Mouse (Mus musculus) adrenal gland, postnatal 14 days (tissue): ENCODE data around the gene Gm6763. TPM values are rescaled to one million over a fixed set of nuclear protein-coding genes. Genes with fewer than 3 reads are reported as not detected.
"Not testable (repeated sequence)": the region's sequence is repeated elsewhere in the genome, so short reads cannot be mapped to it uniquely, and the experiment has no call there.

Experiments used
- DNase-seq: peaks from one replicate; pipeline ENCODE4 v3.0.0; 2021; ENCODE audit warnings: mixed read lengths
- long read RNA-seq, 2 experiments: library from polyadenylated mRNA; stranded (forward); transcript quantifications; one replicate each; pipeline ENCODE4 v2.0.0; 2021
- total RNA-seq: library from RNA; stranded (reverse); gene quantifications from 2 replicates; pipeline ENCODE4 v1.2.3, GENCODE M21; 2021

The Gm6763 gene
- total RNA-seq = not detected in 2 replicates
- long read RNA-seq, experiment 1 = 0 reads
- long read RNA-seq, experiment 2 = 0 reads

DNA sequence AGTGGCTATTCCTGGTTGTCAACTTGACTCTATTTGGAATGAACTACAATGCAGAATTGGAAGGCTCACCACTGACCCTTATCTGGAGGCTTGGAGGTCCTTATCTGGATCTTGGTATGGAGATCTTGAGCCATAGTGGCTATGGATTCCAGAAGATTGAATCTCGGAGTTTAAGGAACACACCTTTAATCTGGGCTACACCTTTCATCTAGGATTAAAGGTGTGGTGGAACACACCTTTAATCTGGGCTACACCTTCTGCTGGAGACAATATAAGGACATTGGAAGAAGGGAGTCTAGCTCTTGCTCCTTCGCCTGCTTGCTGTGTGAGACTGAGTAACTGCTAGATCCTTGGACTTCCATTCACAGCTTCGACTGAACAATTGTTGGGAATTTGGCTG, at the start of gene Gm6763:
Gene Gm6763, plus strand, starts transcription at position 301 of the 400 bp plus-strand sequence.
- DNase-seq = not testable (repeated sequence)

DNA sequence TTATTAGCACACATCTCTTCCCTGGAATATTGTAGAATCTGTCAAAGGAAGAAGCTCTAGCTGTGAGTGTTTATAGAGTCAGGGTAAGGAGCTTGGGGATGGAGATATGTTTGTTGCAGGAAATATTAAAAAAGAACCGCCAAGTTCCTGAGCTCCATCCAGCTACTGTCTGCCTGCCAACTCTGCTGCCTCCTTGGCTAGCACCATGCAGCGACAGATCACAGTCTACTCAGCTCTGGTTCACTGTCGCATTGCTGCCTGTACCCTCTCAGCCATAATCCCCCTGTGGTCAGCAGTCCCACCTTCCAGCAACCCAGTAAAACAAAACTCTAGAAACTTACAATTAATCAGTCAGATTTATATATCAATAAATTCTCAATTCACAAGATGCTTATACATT, 41.3 kb upstream of the Gm6763 start:
- DNase-seq = no peak

DNA sequence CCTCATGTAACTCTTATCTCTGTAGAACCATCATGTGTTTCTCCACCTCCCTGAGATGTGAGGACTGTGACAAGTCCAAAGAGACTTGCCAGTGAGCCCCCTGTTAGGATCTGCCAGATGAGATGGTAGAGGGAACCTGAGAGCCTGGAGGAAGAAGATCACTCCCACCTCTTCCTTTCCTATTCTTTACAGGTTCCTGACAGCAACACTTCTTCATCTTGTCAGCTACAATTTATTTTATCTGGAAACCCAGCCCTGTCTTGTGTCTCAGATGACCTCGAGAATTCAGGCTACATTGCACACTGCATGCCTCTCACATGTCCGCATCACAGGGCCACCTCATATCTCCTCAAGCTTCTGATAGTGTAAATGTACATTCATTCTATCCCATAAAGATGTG, 33.0 kb upstream of the Gm6763 start:
- no peak for DNase-seq

DNA sequence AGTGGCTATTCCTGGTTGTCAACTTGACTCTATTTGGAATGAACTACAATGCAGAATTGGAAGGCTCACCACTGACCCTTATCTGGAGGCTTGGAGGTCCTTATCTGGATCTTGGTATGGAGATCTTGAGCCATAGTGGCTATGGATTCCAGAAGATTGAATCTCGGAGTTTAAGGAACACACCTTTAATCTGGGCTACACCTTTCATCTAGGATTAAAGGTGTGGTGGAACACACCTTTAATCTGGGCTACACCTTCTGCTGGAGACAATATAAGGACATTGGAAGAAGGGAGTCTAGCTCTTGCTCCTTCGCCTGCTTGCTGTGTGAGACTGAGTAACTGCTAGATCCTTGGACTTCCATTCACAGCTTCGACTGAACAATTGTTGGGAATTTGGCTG, 8.6 kb upstream of the Gm6763 start, which contains the start of gene Gm21293:
Gene Gm21293, plus strand, starts transcription at position 301 of the 400 bp plus-strand sequence.
- not testable (repeated sequence) for DNase-seq

DNA sequence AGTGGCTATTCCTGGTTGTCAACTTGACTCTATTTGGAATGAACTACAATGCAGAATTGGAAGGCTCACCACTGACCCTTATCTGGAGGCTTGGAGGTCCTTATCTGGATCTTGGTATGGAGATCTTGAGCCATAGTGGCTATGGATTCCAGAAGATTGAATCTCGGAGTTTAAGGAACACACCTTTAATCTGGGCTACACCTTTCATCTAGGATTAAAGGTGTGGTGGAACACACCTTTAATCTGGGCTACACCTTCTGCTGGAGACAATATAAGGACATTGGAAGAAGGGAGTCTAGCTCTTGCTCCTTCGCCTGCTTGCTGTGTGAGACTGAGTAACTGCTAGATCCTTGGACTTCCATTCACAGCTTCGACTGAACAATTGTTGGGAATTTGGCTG, 8.4 kb downstream of the Gm6763 start, which contains the start of gene Gm8764:
Gene Gm8764, plus strand, starts transcription at position 301 of the 400 bp plus-strand sequence.
- DNase-seq = not testable (repeated sequence)

DNA sequence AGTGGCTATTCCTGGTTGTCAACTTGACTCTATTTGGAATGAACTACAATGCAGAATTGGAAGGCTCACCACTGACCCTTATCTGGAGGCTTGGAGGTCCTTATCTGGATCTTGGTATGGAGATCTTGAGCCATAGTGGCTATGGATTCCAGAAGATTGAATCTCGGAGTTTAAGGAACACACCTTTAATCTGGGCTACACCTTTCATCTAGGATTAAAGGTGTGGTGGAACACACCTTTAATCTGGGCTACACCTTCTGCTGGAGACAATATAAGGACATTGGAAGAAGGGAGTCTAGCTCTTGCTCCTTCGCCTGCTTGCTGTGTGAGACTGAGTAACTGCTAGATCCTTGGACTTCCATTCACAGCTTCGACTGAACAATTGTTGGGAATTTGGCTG, 16.9 kb downstream of the Gm6763 start, which contains the start of gene Gm21304:
Gene Gm21304, plus strand, starts transcription at position 301 of the 400 bp plus-strand sequence.
- not testable (repeated sequence) for DNase-seq

DNA sequence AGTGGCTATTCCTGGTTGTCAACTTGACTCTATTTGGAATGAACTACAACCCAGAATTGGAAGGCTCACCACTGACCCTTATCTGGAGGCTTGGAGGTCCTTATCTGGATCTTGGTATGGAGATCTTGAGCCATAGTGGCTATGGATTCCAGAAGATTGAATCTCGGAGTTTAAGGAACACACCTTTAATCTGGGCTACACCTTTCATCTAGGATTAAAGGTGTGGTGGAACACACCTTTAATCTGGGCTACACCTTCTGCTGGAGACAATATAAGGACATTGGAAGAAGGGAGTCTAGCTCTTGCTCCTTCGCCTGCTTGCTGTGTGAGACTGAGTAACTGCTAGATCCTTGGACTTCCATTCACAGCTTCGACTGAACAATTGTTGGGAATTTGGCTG, 25.4 kb downstream of the Gm6763 start, which contains the start of gene Gm21312:
Gene Gm21312, plus strand, starts transcription at position 301 of the 400 bp plus-strand sequence.
- DNase-seq = not testable (repeated sequence)

DNA sequence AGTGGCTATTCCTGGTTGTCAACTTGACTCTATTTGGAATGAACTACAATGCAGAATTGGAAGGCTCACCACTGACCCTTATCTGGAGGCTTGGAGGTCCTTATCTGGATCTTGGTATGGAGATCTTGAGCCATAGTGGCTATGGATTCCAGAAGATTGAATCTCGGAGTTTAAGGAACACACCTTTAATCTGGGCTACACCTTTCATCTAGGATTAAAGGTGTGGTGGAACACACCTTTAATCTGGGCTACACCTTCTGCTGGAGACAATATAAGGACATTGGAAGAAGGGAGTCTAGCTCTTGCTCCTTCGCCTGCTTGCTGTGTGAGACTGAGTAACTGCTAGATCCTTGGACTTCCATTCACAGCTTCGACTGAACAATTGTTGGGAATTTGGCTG, 33.9 kb downstream of the Gm6763 start, which contains the start of gene Gm20765:
Gene Gm20765, plus strand, starts transcription at position 301 of the 400 bp plus-strand sequence.
- not testable (repeated sequence) for DNase-seq

DNA sequence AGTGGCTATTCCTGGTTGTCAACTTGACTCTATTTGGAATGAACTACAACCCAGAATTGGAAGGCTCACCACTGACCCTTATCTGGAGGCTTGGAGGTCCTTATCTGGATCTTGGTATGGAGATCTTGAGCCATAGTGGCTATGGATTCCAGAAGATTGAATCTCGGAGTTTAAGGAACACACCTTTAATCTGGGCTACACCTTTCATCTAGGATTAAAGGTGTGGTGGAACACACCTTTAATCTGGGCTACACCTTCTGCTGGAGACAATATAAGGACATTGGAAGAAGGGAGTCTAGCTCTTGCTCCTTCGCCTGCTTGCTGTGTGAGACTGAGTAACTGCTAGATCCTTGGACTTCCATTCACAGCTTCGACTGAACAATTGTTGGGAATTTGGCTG, 42.4 kb downstream of the Gm6763 start, which contains the start of gene Gm4340:
Gene Gm4340, plus strand, starts transcription at position 301 of the 400 bp plus-strand sequence.
- not testable (repeated sequence) for DNase-seq

Other genes starting within 250 kb of the Gm6763 start
- gene Gm21293, start 8.5 kb upstream of the Gm6763 start, total RNA-seq = not detected in 2 replicates
- not detected in 2 replicates for gene Gm8764, start 8.5 kb downstream of the Gm6763 start, total RNA-seq
- gene Gm21304, start 17.0 kb downstream of the Gm6763 start, total RNA-seq = not detected in 2 replicates
- not detected in 2 replicates for gene Gm21312, start 25.5 kb downstream of the Gm6763 start, total RNA-seq
- not detected in 2 replicates for gene Gm20765, start 34.0 kb downstream of the Gm6763 start, total RNA-seq
- not detected in 2 replicates for gene Gm4340, start 42.5 kb downstream of the Gm6763 start, total RNA-seq